Mouse (Mus musculus) ovary, postnatal 36 days (tissue): ENCODE data around the gene Drg2.
A peak's percentile ranks its signal among the peaks of the same experiment; 100 is the strongest.

Experiments used
- DNase-seq: peaks from one replicate; pipeline ENCODE4 v3.0.0; 2022; ENCODE audit warnings: low spot score, mixed read lengths

Gene Drg2

DNA sequence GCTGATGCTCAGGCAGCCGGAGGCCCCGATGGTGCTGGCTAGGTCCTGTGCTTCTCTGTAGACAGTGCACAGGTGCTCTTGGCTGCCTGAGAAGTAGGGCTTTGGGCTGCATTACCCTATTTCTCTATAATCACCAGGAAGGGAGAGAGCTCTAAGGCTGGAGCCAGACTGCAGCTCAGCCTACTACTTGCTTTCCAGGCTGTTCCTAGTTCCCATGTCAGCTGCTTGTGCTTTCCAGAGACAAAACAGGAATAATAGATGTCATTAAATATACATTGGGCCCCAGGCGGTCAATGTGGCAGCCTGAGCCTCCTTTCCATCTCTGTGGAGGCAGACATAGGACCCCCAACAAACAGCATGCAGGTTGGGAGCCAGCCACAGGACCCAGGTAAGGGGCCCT is 14.6 kb downstream of the Drg2 start, which contains the start of gene Myo15:
TSS of gene Myo15 (plus strand) at position 301 of the 400 bp plus-strand sequence.
- DNase-seq, result no peak

- no peak for DNase-seq
Measured at GRCm38 (mm10) chr11:60470743-60471142, 16.4 kb downstream of the Drg2 start.

DNA sequence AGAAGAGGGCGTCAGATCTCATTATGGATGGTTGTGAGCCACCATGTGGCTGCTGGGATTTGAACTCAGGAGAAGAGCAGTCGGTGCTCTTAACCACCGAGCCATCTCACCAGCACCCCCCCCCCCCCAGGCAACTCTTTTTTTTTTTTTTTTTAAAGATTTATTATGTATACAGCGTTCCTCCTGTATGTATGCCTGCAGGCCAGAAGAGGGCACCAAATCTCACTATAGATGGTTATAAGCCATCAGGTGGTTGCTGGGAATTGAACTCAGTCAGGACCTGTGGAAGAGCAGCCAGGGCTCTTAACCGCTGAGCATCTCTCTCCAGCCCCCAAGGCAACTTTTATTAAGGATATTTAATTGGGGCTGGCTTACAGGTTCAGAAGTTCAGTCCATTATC is 20.1 kb downstream of the Drg2 start:
- DNase-seq, result no peak

- DNase-seq, result no peak
Measured at GRCm38 (mm10) chr11:60475668-60476362, 21.4 kb downstream of the Drg2 start.

DNA sequence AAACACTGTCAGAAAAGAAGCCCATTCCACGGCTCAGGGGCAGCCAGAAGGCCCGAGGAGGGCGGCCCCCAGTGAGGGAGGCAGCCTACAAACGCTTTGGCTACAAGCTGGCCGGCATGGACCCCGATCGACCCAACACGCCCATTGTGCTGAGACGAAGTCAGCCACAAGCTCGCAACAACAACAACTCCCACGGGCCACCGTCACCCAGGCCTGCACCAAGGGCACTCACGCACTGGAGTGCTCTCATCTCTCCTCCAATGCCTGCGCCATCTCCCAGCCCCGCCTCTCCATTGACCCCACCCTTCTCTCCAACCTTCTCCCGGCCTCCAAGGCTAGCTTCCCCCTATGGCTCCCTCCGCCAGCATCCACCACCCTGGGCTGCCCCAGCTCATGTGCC is 23.7 kb downstream of the Drg2 start:
- peak; percentile 49 for DNase-seq

- DNase-seq, result no peak
Measured at GRCm38 (mm10) chr11:60486267-60486666, 31.9 kb downstream of the Drg2 start.

- DNase-seq, result no peak
Measured at GRCm38 (mm10) chr11:60492726-60493125, 38.3 kb downstream of the Drg2 start.

DNA sequence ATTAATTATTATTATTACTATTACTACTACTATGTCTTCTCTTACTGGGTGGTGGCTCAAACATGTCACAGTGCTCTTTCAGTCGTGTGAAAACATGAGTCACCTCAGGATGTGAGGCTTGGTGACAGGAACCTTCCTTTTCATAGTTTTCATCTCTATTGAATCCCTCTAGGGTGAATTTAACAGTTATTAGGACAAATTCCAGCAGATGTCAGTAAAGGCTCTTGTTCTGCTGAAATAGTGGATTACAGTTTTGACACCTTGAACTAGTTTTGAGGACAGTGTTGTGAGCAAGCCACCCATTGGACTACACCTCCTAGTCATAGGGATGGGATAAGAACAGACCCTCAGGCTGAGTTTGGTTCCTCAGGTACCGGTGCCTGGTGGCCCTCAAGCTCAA is 41.3 kb downstream of the Drg2 start:
- no peak for DNase-seq

DNA sequence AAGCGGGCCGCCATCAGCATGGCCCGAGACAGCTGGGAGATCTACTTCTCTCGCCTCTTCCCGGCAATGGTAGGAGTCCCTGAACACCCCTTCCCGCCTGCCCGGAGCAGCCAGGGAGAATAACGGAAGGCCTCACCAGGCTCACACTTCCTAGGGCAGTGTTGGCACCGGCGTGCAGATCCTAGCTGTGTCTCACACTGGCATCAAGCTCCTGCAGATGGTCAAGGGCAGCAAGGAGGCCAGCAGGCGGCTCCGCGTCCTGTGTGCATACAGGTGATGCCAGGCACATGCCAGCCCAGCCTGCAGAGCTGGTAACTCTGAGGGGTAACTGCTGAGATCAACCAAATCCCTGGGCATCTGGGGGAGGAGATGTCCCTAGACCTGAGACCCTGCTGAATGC is 52.9 kb downstream of the Drg2 start:
- DNase-seq, result no peak

GRCm38 (mm10) chr11:60508950-60509349 is 54.6 kb downstream of the Drg2 start:
- DNase-seq, result no peak

- no peak for DNase-seq
Measured at GRCm38 (mm10) chr11:60509500-60509899, 55.1 kb downstream of the Drg2 start.

DNA sequence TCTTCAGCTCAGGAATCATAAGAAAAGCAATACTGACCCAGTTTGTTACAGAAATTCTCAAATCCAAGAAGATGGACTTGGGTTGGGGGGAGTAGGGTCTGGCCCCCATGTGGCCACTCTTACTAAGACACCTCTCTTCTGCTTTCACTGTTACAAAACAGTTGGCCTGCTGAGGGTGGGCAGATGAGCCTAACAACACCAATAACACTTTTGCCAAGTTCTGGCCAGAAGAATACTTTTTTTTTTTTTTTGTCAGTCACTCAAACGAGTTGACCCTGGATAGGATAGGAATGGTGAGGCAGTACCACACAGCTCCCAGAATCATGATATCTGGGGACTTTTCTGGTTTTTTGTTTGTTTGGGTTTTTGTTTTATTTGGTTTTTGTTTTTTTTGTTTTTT is 57.5 kb downstream of the Drg2 start:
- no peak for DNase-seq

DNA sequence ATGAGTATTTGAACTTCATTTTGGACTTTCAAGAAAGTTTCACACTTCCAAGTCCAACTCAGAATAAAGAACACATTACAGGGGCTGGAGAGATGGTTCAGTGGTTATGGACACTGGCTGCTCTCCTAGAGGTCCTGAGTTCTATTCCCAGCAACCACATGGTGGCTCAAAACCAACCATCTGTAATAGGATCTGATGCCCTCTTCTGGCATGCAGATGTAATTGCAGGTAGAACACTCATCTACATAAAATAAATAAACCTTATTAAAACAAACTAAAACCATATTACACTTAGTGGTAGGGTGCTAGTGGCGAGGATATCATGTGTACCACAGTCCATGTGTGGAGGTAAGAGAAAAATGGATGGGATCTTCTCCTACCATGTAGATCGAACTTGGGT is 58.1 kb downstream of the Drg2 start:
- no peak for DNase-seq

- no peak for DNase-seq
Measured at GRCm38 (mm10) chr11:60514941-60515340, 60.5 kb downstream of the Drg2 start.

DNA sequence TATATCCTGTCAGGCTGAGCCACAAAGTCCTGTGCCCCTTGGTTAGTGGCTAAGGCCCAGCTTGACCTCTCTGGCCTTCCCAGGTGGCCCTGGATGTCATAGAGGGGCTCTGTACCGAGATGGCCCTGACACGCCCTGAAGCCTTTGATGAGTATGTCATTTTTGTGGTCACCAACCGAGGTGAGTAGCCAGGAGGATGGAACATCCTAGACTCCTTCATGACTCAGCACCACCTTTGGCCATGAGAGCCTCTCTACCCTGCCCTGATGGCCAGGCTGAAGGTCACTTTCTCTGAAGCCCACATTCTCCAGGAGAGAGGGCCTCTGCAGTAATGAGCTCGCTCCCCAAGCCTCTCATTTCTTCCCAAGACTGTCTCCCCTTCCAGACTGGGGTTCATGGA is 63.9 kb downstream of the Drg2 start:
- DNase-seq, result no peak
